Mouse (Mus musculus) layer of hippocampus, postnatal 10 days (tissue): ENCODE results near the gene Adam1a. TPM values are rescaled to one million over a fixed set of nuclear protein-coding genes. Genes with fewer than 3 reads are reported as not detected.
A peak's percentile ranks its signal among the peaks of the same experiment; 100 is the strongest.
"Not testable (repeated sequence)": the region's sequence is repeated elsewhere in the genome, so short reads cannot be mapped to it uniquely, and the experiment has no call there.

ENCODE experiments used
- DNase-seq, 2 experiments: peaks; one replicate each; pipeline ENCODE4 v3.0.0; 2021; ENCODE audit warnings: low spot score in 2 of 2
- total RNA-seq, 2 experiments: library from RNA; stranded (reverse); gene quantifications; 2 replicates each; pipeline ENCODE4 v1.2.3; 2021

Gene Adam1a
- total RNA-seq, 2 experiments from 2014 or later, result 10.3 to 10.5 TPM

GRCm38 (mm10) chr5:121566035-121566681, 20.9 kb upstream of the Adam1a start:
- DNase-seq, result no peak

GRCm38 (mm10) chr5:121564468-121564895, 19.2 kb upstream of the Adam1a start:
- peak; percentile 86 for DNase-seq

- no peak for DNase-seq
These were observed 17.2 kb upstream of the Adam1a start for GRCm38 (mm10) chr5:121562436-121562835.

GRCm38 (mm10) chr5:121549196-121549595, 3.9 kb upstream of the Adam1a start:
- DNase-seq, result no peak

GRCm38 (mm10) chr5:121547084-121547483, 1.8 kb upstream of the Adam1a start:
- no peak for DNase-seq

- DNase-seq, result peak; percentile 48 to 58
These were observed 1.2 kb upstream of the Adam1a start for GRCm38 (mm10) chr5:121546530-121546895.

- DNase-seq, result peak; percentile 98 to 99
These were observed 679 bp upstream of the Adam1a start, which contains the start of gene Mapkapk5 for GRCm38 (mm10) chr5:121545793-121546529. Mapkapk5 (minus strand) TSS chr5:121545905.

GRCm38 (mm10) chr5:121543370-121543769, 1.9 kb downstream of the Adam1a start:
- no peak for DNase-seq

- DNase-seq, result no peak
These were observed 4.0 kb downstream of the Adam1a start for GRCm38 (mm10) chr5:121541235-121541634.

GRCm38 (mm10) chr5:121540066-121540465, 5.2 kb downstream of the Adam1a start:
- no peak for DNase-seq

GRCm38 (mm10) chr5:121537588-121537987, 7.7 kb downstream of the Adam1a start:
- DNase-seq, result no peak

GRCm38 (mm10) chr5:121536921-121537555, 8.2 kb downstream of the Adam1a start:
- no peak for DNase-seq

GRCm38 (mm10) chr5:121535116-121535515, 10.2 kb downstream of the Adam1a start:
- no peak for DNase-seq

GRCm38 (mm10) chr5:121534521-121534920, 10.8 kb downstream of the Adam1a start:
- no peak for DNase-seq

GRCm38 (mm10) chr5:121526961-121527360, 18.3 kb downstream of the Adam1a start:
- no peak for DNase-seq

- no peak for DNase-seq
These were observed 18.8 kb downstream of the Adam1a start for GRCm38 (mm10) chr5:121526526-121526925.

GRCm38 (mm10) chr5:121525774-121526450, 19.4 kb downstream of the Adam1a start:
- DNase-seq, result no peak

GRCm38 (mm10) chr5:121519758-121520157, 25.5 kb downstream of the Adam1a start:
- not testable (repeated sequence) for DNase-seq

GRCm38 (mm10) chr5:121518983-121519382, 26.3 kb downstream of the Adam1a start:
- no peak for DNase-seq

GRCm38 (mm10) chr5:121510009-121510408, 35.3 kb downstream of the Adam1a start:
- DNase-seq, result no peak

- no peak for DNase-seq
These were observed 38.4 kb downstream of the Adam1a start for GRCm38 (mm10) chr5:121506846-121507245.

- no peak for DNase-seq
These were observed 42.1 kb downstream of the Adam1a start, which contains the start of gene Adam1b for GRCm38 (mm10) chr5:121503231-121503630. Adam1b (minus strand) TSS chr5:121503435.
